Mouse (Mus musculus) liver, embryonic 15.5 days (tissue): ENCODE results near the gene Slc7a11. TPM values are rescaled to one million over a fixed set of nuclear protein-coding genes. Genes with fewer than 3 reads are reported as not detected.

ENCODE experiments used
- ATAC-seq: fragments of 200-750 bp; cut with Nextera tagmentation; 2 replicates; pipeline ENCODE4 v1.8.0; 2017; ENCODE audit warnings: moderate number of reproducible peaks, mild to moderate bottlenecking, moderate library complexity; ENCODE audit not compliant: insufficient read depth
- H3K27ac ChIP-seq: fragments of 300-500 bp; sonication (generic); replicated peaks from 2 replicates; pipeline ENCODE4 v1.5.1; 2015; ENCODE audit warnings: mild to moderate bottlenecking, inconsistent platforms
- H3K27me3 ChIP-seq: fragments of 300-500 bp; sonication (generic); 2 replicates; pipeline ENCODE4 v1.6.1; 2015; ENCODE audit warnings: mild to moderate bottlenecking, inconsistent platforms
- H3K36me3 ChIP-seq: fragments of 300-500 bp; sonication (generic); replicated peaks from 2 replicates; pipeline ENCODE4 v1.6.1; 2015; ENCODE audit warnings: moderate library complexity, mild to moderate bottlenecking, inconsistent platforms
- H3K4me1 ChIP-seq: fragments of 300-500 bp; sonication (generic); replicated peaks from 2 replicates; pipeline ENCODE4 v1.6.1; 2015; ENCODE audit warnings: inconsistent platforms
- H3K4me2 ChIP-seq: fragments of 300-500 bp; sonication (generic); 2 replicates; pipeline ENCODE4 v1.6.1; 2015; ENCODE audit warnings: moderate library complexity, mild to moderate bottlenecking, inconsistent platforms
- H3K4me3 ChIP-seq: fragments of 300-500 bp; sonication (generic); replicated peaks from 2 replicates; pipeline ENCODE4 v1.5.1; 2015; ENCODE audit warnings: mild to moderate bottlenecking, inconsistent platforms
- H3K9ac ChIP-seq: fragments of 300-500 bp; sonication (generic); 2 replicates; pipeline ENCODE4 v1.6.1; 2015; ENCODE audit warnings: moderate library complexity, mild to moderate bottlenecking, inconsistent platforms
- H3K9me3 ChIP-seq: fragments of 300-500 bp; sonication (generic); replicated peaks from 2 replicates; pipeline ENCODE4 v1.6.1; 2016; ENCODE audit warnings: inconsistent platforms
- WGBS: fragments of 180-500 bp; shearing (Covaris S2); methylation state at CpG from one replicate; pipeline ENCODE4 v1.1.7; 2015; ENCODE audit warnings: mixed read lengths; ENCODE audit not compliant: insufficient replicate concordance; 5-methylcytosine and 5-hydroxymethylcytosine counted together
- polyA plus RNA-seq: library from polyadenylated mRNA; unstranded; fragments of >200 nt; fragmentation: Nextera tagmentation; extraction: Ambion mirVana; gene quantifications from 2 replicates; pipeline ENCODE4 v1.2.1, GENCODE M21; 2015

The Slc7a11 gene
- polyA plus RNA-seq, 1 experiment from 2014 or later = 0.13 TPM

DNA sequence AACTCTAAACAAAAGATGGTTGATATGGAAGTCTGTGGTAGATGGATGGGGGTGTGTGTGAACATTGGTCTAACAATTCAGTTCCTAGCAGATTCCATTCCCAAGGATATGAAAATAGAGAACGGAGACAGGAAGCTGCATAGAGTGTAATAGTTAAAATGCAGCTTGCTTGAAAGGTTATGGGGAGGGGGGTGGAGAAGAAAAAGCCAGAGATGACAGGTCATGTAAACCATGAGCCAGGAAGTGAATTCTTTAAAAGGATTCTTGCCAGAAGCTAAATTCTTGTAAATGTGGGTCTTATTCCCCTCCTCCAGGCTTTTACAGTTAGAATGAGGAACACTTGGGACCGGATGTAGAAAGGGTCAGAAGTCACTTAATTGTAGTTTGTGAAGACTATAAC is 589.1 kb downstream of the Slc7a11 start:
- no peak for ATAC-seq
- H3K9me3 ChIP-seq = no peaks in the 10 kb centered on the region
- no peaks in the 10 kb centered on the region for H3K4me1 ChIP-seq
- no peak overlapping the region for H3K4me3 ChIP-seq
- 46% methylated on average over 2 of the region's 2 CpGs for WGBS
- no peak overlapping the region for H3K27ac ChIP-seq
- no peaks in the 10 kb centered on the region for H3K27me3 ChIP-seq
- H3K36me3 ChIP-seq = no peaks in the 10 kb centered on the region
- no peak overlapping the region for H3K9ac ChIP-seq
- no peak overlapping the region for H3K4me2 ChIP-seq

DNA sequence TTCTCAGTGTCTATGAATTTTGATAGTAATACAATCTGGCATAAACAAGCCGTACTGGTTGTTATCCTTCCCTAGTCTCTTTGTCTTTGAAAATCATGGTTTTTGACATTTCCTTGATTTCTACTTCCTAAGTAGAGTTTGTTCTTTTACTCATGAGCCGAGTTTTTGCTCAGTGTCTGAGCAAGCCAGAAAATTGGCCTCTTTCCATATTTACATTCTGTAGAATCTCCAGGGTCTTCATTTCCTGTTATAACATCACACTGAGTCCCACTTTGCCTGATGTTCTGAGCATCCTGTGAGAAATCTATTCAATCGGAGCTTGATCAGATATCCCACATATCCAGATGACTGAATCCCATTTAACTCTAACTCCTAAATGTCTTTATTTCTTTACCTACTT is 600.4 kb downstream of the Slc7a11 start:
- H3K27me3 ChIP-seq = no peaks in the 10 kb centered on the region
- no peak overlapping the region for H3K9ac ChIP-seq
- H3K27ac ChIP-seq = no peak overlapping the region
- no peaks in the 10 kb centered on the region for H3K9me3 ChIP-seq
- no peaks in the 10 kb centered on the region for H3K36me3 ChIP-seq
- ATAC-seq = no peak
- no peaks in the 10 kb centered on the region for H3K4me1 ChIP-seq
- WGBS = 65% methylated on average over 3 of the region's 3 CpGs
- no peak overlapping the region for H3K4me2 ChIP-seq
- H3K4me3 ChIP-seq = no peak overlapping the region
